Mouse (Mus musculus) liver, embryonic 15.5 days (tissue): ENCODE data around the gene Ube2e2. TPM values are rescaled to one million over a fixed set of nuclear protein-coding genes. Genes with fewer than 3 reads are reported as not detected.

Experiments used
- ATAC-seq: fragments of 200-750 bp; cut with Nextera tagmentation; 2 replicates; pipeline ENCODE4 v1.8.0; 2017; ENCODE audit warnings: moderate number of reproducible peaks, mild to moderate bottlenecking, moderate library complexity; ENCODE audit not compliant: insufficient read depth
- H3K27ac ChIP-seq: fragments of 300-500 bp; sonication (generic); replicated peaks from 2 replicates; pipeline ENCODE4 v1.5.1; 2015; ENCODE audit warnings: mild to moderate bottlenecking, inconsistent platforms
- H3K27me3 ChIP-seq: fragments of 300-500 bp; sonication (generic); 2 replicates; pipeline ENCODE4 v1.6.1; 2015; ENCODE audit warnings: mild to moderate bottlenecking, inconsistent platforms
- H3K36me3 ChIP-seq: fragments of 300-500 bp; sonication (generic); replicated peaks from 2 replicates; pipeline ENCODE4 v1.6.1; 2015; ENCODE audit warnings: moderate library complexity, mild to moderate bottlenecking, inconsistent platforms
- H3K4me1 ChIP-seq: fragments of 300-500 bp; sonication (generic); replicated peaks from 2 replicates; pipeline ENCODE4 v1.6.1; 2015; ENCODE audit warnings: inconsistent platforms
- H3K4me2 ChIP-seq: fragments of 300-500 bp; sonication (generic); 2 replicates; pipeline ENCODE4 v1.6.1; 2015; ENCODE audit warnings: moderate library complexity, mild to moderate bottlenecking, inconsistent platforms
- H3K4me3 ChIP-seq: fragments of 300-500 bp; sonication (generic); replicated peaks from 2 replicates; pipeline ENCODE4 v1.5.1; 2015; ENCODE audit warnings: mild to moderate bottlenecking, inconsistent platforms
- H3K9ac ChIP-seq: fragments of 300-500 bp; sonication (generic); 2 replicates; pipeline ENCODE4 v1.6.1; 2015; ENCODE audit warnings: moderate library complexity, mild to moderate bottlenecking, inconsistent platforms
- H3K9me3 ChIP-seq: fragments of 300-500 bp; sonication (generic); replicated peaks from 2 replicates; pipeline ENCODE4 v1.6.1; 2016; ENCODE audit warnings: inconsistent platforms
- WGBS: fragments of 180-500 bp; shearing (Covaris S2); methylation state at CpG from one replicate; pipeline ENCODE4 v1.1.7; 2015; ENCODE audit warnings: mixed read lengths; ENCODE audit not compliant: insufficient replicate concordance; 5-methylcytosine and 5-hydroxymethylcytosine counted together
- polyA plus RNA-seq: library from polyadenylated mRNA; unstranded; fragments of >200 nt; fragmentation: Nextera tagmentation; extraction: Ambion mirVana; gene quantifications from 2 replicates; pipeline ENCODE4 v1.2.1, GENCODE M21; 2015

Ube2e2 gene
- polyA plus RNA-seq, 1 experiment from 2014 or later: 6.2 TPM

- Histone ChIP-seq H3K36me3 (no peaks in the 10 kb centered on the region), H3K9ac (no peak overlapping the region), H3K4me1 (no peaks in the 10 kb centered on the region), H3K27me3 (no peaks in the 10 kb centered on the region), H3K4me2 (no peak overlapping the region), H3K9me3 (no peaks in the 10 kb centered on the region), H3K27ac (no peak overlapping the region), H3K4me3 (no peak overlapping the region)
- no peak for ATAC-seq
- WGBS: 42% methylated on average over 3 of the region's 3 CpGs
Observed at GRCm38 (mm10) chr14:18778993-18779675, 114.9 kb downstream of the Ube2e2 start.

- no peaks in the 10 kb centered on the region for H3K4me1 ChIP-seq
- H3K27me3 ChIP-seq: no peaks in the 10 kb centered on the region
- ATAC-seq: no peak
- no peak overlapping the region for H3K4me3 ChIP-seq
- WGBS: 72% methylated on average over 5 of the region's 5 CpGs
- H3K9me3 ChIP-seq: no peaks in the 10 kb centered on the region
- H3K27ac ChIP-seq: no peak overlapping the region
- H3K36me3 ChIP-seq: no peaks in the 10 kb centered on the region
- no peak overlapping the region for H3K9ac ChIP-seq
- H3K4me2 ChIP-seq: no peak overlapping the region
Observed at GRCm38 (mm10) chr14:18778241-18778640, 115.8 kb downstream of the Ube2e2 start.

GRCm38 (mm10) chr14:18776132-18776531, 117.9 kb downstream of the Ube2e2 start:
- H3K9me3 ChIP-seq: no peaks in the 10 kb centered on the region
- WGBS: 72% methylated on average over 2 of the region's 2 CpGs
- H3K9ac ChIP-seq: no peak overlapping the region
- no peaks in the 10 kb centered on the region for H3K27me3 ChIP-seq
- no peak for ATAC-seq
- no peak overlapping the region for H3K27ac ChIP-seq
- no peak overlapping the region for H3K4me3 ChIP-seq
- H3K4me1 ChIP-seq: no peaks in the 10 kb centered on the region
- H3K36me3 ChIP-seq: no peaks in the 10 kb centered on the region
- no peak overlapping the region for H3K4me2 ChIP-seq

- no peaks in the 10 kb centered on the region for H3K36me3 ChIP-seq
- H3K4me3 ChIP-seq: no peak overlapping the region
- H3K27me3 ChIP-seq: no peaks in the 10 kb centered on the region
- ATAC-seq: no peak
- WGBS: 27% methylated on average over 2 of the region's 2 CpGs
- H3K9me3 ChIP-seq: no peaks in the 10 kb centered on the region
- no peak overlapping the region for H3K9ac ChIP-seq
- no peak overlapping the region for H3K27ac ChIP-seq
- no peaks in the 10 kb centered on the region for H3K4me1 ChIP-seq
- H3K4me2 ChIP-seq: no peak overlapping the region
Observed at GRCm38 (mm10) chr14:18773724-18774123, 120.3 kb downstream of the Ube2e2 start.

GRCm38 (mm10) chr14:18759601-18760356, 134.3 kb downstream of the Ube2e2 start:
- no peak overlapping the region for H3K4me3 ChIP-seq
- H3K9ac ChIP-seq: no peak overlapping the region
- no peak overlapping the region for H3K4me2 ChIP-seq
- no peak for ATAC-seq
- no peak overlapping the region for H3K27ac ChIP-seq
- 45% methylated on average over 6 of the region's 6 CpGs for WGBS
- no peaks in the 10 kb centered on the region for H3K9me3 ChIP-seq
- H3K36me3 ChIP-seq: no peaks in the 10 kb centered on the region
- no peaks in the 10 kb centered on the region for H3K27me3 ChIP-seq
- no peaks in the 10 kb centered on the region for H3K4me1 ChIP-seq

DNA sequence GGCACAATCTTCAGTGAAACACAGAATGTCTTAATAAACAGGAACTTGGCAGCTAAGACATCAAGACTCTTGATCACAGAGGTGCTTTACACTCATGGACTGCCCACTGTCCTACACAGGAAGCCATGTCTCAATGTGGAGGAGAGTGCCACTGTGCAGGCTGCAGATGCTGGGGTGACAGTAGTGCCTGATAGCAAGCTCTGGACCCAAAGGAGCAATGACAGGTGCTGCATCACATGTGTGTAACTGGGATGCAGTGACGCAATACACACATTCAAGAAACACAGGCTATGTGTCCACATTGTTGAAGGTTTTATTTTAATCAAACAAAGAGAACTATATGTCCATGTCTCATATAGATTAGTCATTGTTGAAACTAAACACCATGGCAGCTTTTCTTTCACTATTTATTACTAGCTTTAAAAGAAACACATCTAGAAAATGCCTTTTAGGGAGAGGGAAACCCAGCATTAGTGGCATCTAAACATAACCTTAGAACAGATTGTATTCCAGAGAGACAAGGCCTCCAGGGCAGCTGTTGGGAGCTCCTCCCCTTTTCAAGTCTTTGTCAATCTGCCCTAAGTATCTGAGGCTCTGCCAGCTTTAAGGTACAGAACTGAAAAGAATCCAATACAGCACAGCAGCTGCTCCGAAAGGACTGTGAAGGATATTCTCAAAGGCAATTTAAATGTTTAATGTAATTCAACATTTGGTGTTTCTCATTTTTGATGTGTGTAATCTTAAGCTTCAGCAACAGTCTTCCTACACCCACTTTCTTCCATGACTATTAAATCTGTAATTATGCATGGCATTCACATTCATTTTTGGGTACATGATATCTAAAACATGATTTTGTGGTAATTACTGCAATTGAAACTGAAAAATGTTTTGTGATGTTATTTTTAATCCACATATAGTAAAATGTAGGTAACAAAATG, 135.2 kb downstream of the Ube2e2 start:
- H3K4me2 ChIP-seq: no peak overlapping the region
- no peaks in the 10 kb centered on the region for H3K27me3 ChIP-seq
- no peak overlapping the region for H3K27ac ChIP-seq
- no peak overlapping the region for H3K9ac ChIP-seq
- no peak overlapping the region for H3K4me3 ChIP-seq
- 75% methylated on average over 2 of the region's 2 CpGs for WGBS
- no peaks in the 10 kb centered on the region for H3K9me3 ChIP-seq
- H3K36me3 ChIP-seq: no peaks in the 10 kb centered on the region
- no peak for ATAC-seq
- no peaks in the 10 kb centered on the region for H3K4me1 ChIP-seq

DNA sequence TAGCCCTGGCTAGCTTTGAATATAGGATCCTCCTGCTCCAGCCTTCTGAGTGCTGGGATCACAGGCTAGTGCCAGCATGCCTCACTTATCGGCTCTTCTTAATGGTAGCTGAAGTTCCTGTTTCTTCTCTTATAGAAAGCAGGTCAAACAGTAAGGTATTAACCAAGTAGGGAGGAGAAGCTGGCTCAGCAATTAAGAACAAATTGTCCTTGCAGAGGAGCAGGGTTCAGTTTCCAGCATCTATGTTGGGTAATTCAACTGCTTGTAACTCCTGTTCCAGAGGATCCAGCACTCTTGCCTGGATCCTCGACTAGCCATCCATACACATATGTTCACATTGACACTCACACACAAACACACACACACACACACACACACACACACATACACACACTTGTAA, 136.1 kb downstream of the Ube2e2 start:
- Histone ChIP-seq H3K4me2 (no peak overlapping the region), H3K27ac (no peak overlapping the region)
- 58% methylated on average over 2 of the region's 2 CpGs for WGBS

DNA sequence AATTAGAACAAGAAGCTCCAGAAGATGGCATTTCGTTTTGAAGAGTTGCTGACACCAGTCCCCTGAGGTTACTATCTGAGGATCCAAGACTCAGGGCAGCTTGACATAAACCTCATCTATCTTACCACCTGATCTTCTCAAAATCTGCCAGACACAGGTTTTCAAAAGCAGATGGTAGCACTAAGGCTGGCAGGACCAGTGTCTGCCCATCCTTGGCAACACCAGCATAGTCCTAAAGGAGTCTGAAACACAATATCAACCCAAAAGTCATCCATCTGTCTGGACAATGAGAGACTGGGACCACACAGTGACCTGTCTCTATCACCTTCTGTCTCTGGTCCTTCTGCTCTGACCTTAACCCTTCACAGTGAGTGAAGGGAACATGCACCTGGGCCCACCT, 138.7 kb downstream of the Ube2e2 start:
- 35% methylated on average over 1 of the region's 1 CpGs for WGBS
- Histone ChIP-seq H3K27ac (no peak overlapping the region), H3K27me3 (no peaks in the 10 kb centered on the region), H3K4me1 (no peaks in the 10 kb centered on the region), H3K36me3 (no peaks in the 10 kb centered on the region), H3K4me2 (no peak overlapping the region), H3K9me3 (no peaks in the 10 kb centered on the region), H3K9ac (no peak overlapping the region), H3K4me3 (no peak overlapping the region)
- no peak for ATAC-seq

More for the DNA sequence above, 136.1 kb downstream of the Ube2e2 start:
- H3K4me1 ChIP-seq: no peaks in the 10 kb centered on the region
- no peaks in the 10 kb centered on the region for H3K36me3 ChIP-seq
- H3K27me3 ChIP-seq: no peaks in the 10 kb centered on the region
- no peaks in the 10 kb centered on the region for H3K9me3 ChIP-seq
- H3K4me3 ChIP-seq: no peak overlapping the region
- no peak overlapping the region for H3K9ac ChIP-seq
- no peak for ATAC-seq

DNA sequence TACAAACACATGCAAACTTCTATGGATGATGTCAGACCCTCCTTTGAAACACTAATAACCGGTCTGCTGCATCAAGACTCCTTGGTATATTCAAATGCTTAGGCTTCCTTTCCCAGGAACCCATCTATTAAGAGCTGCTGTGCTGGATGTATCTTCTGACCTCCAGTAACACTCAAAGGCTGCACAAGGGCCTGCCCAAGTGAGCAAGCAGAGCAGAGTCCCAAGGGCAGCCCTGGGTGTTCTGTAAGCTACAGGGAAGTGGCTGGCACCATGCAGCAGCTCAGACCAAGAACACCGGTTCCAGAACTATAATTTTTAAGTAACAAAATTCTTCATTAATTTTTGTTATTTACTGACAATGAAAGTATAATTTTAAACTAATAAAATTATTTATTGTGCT, 139.5 kb downstream of the Ube2e2 start:
- H3K9ac ChIP-seq: no peak overlapping the region
- ATAC-seq: no peak
- no peak overlapping the region for H3K27ac ChIP-seq
- H3K4me2 ChIP-seq: no peak overlapping the region
- H3K4me1 ChIP-seq: no peaks in the 10 kb centered on the region
- no peaks in the 10 kb centered on the region for H3K36me3 ChIP-seq
- no peaks in the 10 kb centered on the region for H3K9me3 ChIP-seq
- 79% methylated on average over 2 of the region's 2 CpGs for WGBS
- no peaks in the 10 kb centered on the region for H3K27me3 ChIP-seq
- H3K4me3 ChIP-seq: no peak overlapping the region

GRCm38 (mm10) chr14:18754001-18754400, 140.1 kb downstream of the Ube2e2 start:
- WGBS: 52% methylated on average over 2 of the region's 2 CpGs
- Histone ChIP-seq H3K27ac (no peak overlapping the region), H3K36me3 (no peaks in the 10 kb centered on the region), H3K4me3 (no peak overlapping the region), H3K9ac (no peak overlapping the region), H3K4me1 (no peaks in the 10 kb centered on the region), H3K9me3 (no peaks in the 10 kb centered on the region), H3K27me3 (no peaks in the 10 kb centered on the region), H3K4me2 (no peak overlapping the region)
- no peak for ATAC-seq

GRCm38 (mm10) chr14:18731154-18731553, 162.9 kb downstream of the Ube2e2 start:
- H3K9me3 ChIP-seq: no peaks in the 10 kb centered on the region
- H3K4me2 ChIP-seq: no peak overlapping the region
- no peaks in the 10 kb centered on the region for H3K27me3 ChIP-seq
- ATAC-seq: no peak
- no peak overlapping the region for H3K9ac ChIP-seq
- no peaks in the 10 kb centered on the region for H3K36me3 ChIP-seq
- H3K4me1 ChIP-seq: no peaks in the 10 kb centered on the region
- WGBS: 49% methylated on average over 4 of the region's 4 CpGs
- H3K4me3 ChIP-seq: no peak overlapping the region
- no peak overlapping the region for H3K27ac ChIP-seq
